Mouse (Mus musculus): ENCODE results near the gene Abi2.

- no peak for TF ChIP-seq CTCF (conservative IDR thresholded peaks at IDR 0.05; ENCODE audit: low read length)
- no peak for TF ChIP-seq NANOG (IDR thresholded peaks at IDR 0.05; ENCODE audit: borderline replicate concordance, low read length)
Measured at GRCm38 (mm10) chr1:60493421-60493820, 84.0 kb downstream of the Abi2 start.

All from E14TG2a.4 (cell line).